9 mouse cellular contexts compared by ENCODE assay signal in genomic region chr9:107246170-107246569, GRCm38 (mm10). TPM values are rescaled to one million over a fixed set of nuclear protein-coding genes. Genes with fewer than 3 reads are reported as not detected.
DNase-seq lines count a peak whose midpoint lies in the region; ATAC-seq and TF ChIP-seq lines count a peak whose summit lies in the region.
"Had no signal": no experiment of that assay in that cellular context is flagged by ENCODE, and none has a peak within 500 bp of the region (broad histone marks: within the 10 kb centered on the region; RNA-seq: fewer than 3 reads in every experiment).

No protein-coding gene starts in this region.

- H3K36me3 ChIP-seq in heart, postnatal 0 days (replicated peaks; ENCODE audit: control insufficient read depth, insufficient read depth, low read length), result no peaks in the 10 kb centered on the region
- no peaks in the 10 kb centered on the region for H3K36me3 ChIP-seq in ES-Bruce4 (ENCODE audit: control insufficient read depth, insufficient read depth, low read length, poor library complexity, severe bottlenecking)

- TF ChIP-seq EP300 in heart, postnatal 0 days (IDR thresholded peaks at IDR 0.05; ENCODE audit: low read depth), result no peak
- no peak for TF ChIP-seq EP300 in ES-Bruce4 (IDR thresholded peaks at IDR 0.05; ENCODE audit: insufficient read depth, low read depth, low read length)

- no peak for DNase-seq in heart, postnatal 0 days (ENCODE audit: low spot score)
- DNase-seq in heart, adult 9 months (ENCODE audit: low spot score in 2 of 2), result no peak
- DNase-seq in 416B (ENCODE audit: low read depth), result peak; percentile 69
- no peak for DNase-seq in right cerebral cortex, adult 18-20 months
- DNase-seq in layer of hippocampus, adult 8-10 months (ENCODE audit: low spot score in 2 of 2), result no peak
- no peak for DNase-seq in left cerebral cortex, postnatal 36 days (ENCODE audit: low spot score in 2 of 2)

- H3K4me2 ChIP-seq in heart, postnatal 0 days (ENCODE audit: low read depth, low read length), result no peak overlapping the region

- peaks cover 9% of the 10 kb centered on the region; the same call in 1 of the 2 replicates for H3K27me3 ChIP-seq in heart, postnatal 0 days (ENCODE audit: control insufficient read depth, insufficient read depth, low read length)
- no peaks in the 10 kb centered on the region for H3K27me3 ChIP-seq in ES-Bruce4 (ENCODE audit: control insufficient read depth, insufficient read depth, low read length, poor library complexity, severe bottlenecking)

- 56% methylated on average over 4 of the region's 4 CpGs for WGBS in heart, postnatal 0 days

- TF ChIP-seq POLR2A in ES-Bruce4 (IDR thresholded peaks at IDR 0.05; ENCODE audit: insufficient read depth, low read length), result no peak

- no peaks in the 10 kb centered on the region for H3K9me3 ChIP-seq in heart, postnatal 0 days (replicated peaks; ENCODE audit: control insufficient read depth, low read length)
- no peaks in the 10 kb centered on the region for H3K9me3 ChIP-seq in ES-Bruce4 (replicated peaks; ENCODE audit: control insufficient read depth, insufficient read depth, low read length, poor library complexity, severe bottlenecking)
- H3K9me3 ChIP-seq: megakaryocyte, embryonic 14.5 days had no signal

- ATAC-seq in heart, postnatal 0 days (ENCODE audit: insufficient read depth, low read depth), result no peak
- peak; percentile 73 for ATAC-seq in inflammation-experienced regulatory T-cells, adult 6 months

- H3K4me3 ChIP-seq in heart, postnatal 0 days (ENCODE audit: low read depth, low read length), result no peak overlapping the region
- no peak overlapping the region for H3K4me3 ChIP-seq in ES-Bruce4 (ENCODE audit: low read depth, low read length)
- H3K4me3 ChIP-seq: megakaryocyte, embryonic 14.5 days had no signal

- H3K4me1 ChIP-seq in heart, postnatal 0 days (ENCODE audit: control insufficient read depth, insufficient read depth), result no peaks in the 10 kb centered on the region
- H3K4me1 ChIP-seq in ES-Bruce4 (ENCODE audit: control insufficient read depth, insufficient read depth, low read length), result no peaks in the 10 kb centered on the region

- no peak overlapping the region for H3K27ac ChIP-seq in heart, postnatal 0 days (ENCODE audit: low read depth)
- H3K27ac ChIP-seq in ES-Bruce4 (ENCODE audit: insufficient read depth, low read length), result no peak overlapping the region

- intact Hi-C loops in left cerebral cortex, postnatal 36 days (cut with DNase I), result loop anchor here (5.0 kb wide), 1 partner anchor 46 kb away; no protein-coding TSS in a partner anchor

- H3K9ac ChIP-seq in heart, postnatal 0 days (replicated peaks; ENCODE audit: low read depth, low read length), result no peak overlapping the region
- H3K9ac ChIP-seq in ES-Bruce4 (ENCODE audit: low read depth, poor library complexity, severe bottlenecking), result no peak overlapping the region

- TF ChIP-seq CTCF in heart, postnatal 0 days (IDR thresholded peaks at IDR 0.05; ENCODE audit: low read depth), result peak; percentile 55
- TF ChIP-seq CTCF in ES-Bruce4 (IDR thresholded peaks at IDR 0.05; ENCODE audit: low read depth, low read length), result peak; percentile 60

RNA-seq across cellular contexts. Expression of gene Dock3, which starts 14.5 kb away (rescaled TPM):
- 0.08 and 11.6 TPM in 2 replicates for total RNA-seq in heart, postnatal 0 days (2014; rRNA removed; ENCODE audit: low replicate concordance)
- 0.16 and 0.21 TPM in 2 replicates for polyA plus RNA-seq in heart, postnatal 0 days (2015; fragmentation: Nextera tagmentation; extraction: Ambion mirVana)
- 4.5 and 6.3 TPM in 2 replicates for polyA plus RNA-seq in ES-Bruce4 (2011; ENCODE audit: insufficient read depth, insufficient read length, low read depth, missing spikeins)
- polyA plus RNA-seq in inflammation-experienced regulatory T-cells, adult 6 months (2017; shearing (Covaris generic)), result not detected
- 100 to 1,000 TPM; 105 to 129 (median 117) TPM for total RNA-seq in layer of hippocampus, adult 8-10 months (2022)
- total RNA-seq in left cerebral cortex, postnatal 36 days (2021), result 100 to 1,000 TPM; 209 to 235 TPM

RNA-seq across cellular contexts. Expression of gene Mapkapk3, which starts 43.5 kb away (rescaled TPM):
- 14.8 and 24.0 TPM in 2 replicates for total RNA-seq in heart, postnatal 0 days (2014; rRNA removed; ENCODE audit: low replicate concordance)
- 13.0 and 15.1 TPM in 2 replicates for polyA plus RNA-seq in heart, postnatal 0 days (2015; fragmentation: Nextera tagmentation; extraction: Ambion mirVana)
- polyA plus RNA-seq in ES-Bruce4 (2011; ENCODE audit: insufficient read depth, insufficient read length, low read depth, missing spikeins), result 71.8 and 74.9 TPM in 2 replicates
- 10 to 100 TPM; 53.9 to 59.6 (median 59.2) TPM for polyA plus RNA-seq in inflammation-experienced regulatory T-cells, adult 6 months (2017; shearing (Covaris generic))
- total RNA-seq in layer of hippocampus, adult 8-10 months (2022), result 1 to 10 TPM; 1.9 to 5.1 (median 3.4) TPM
- 1 to 10 TPM; 2.9 to 4.5 TPM for total RNA-seq in left cerebral cortex, postnatal 36 days (2021)

RNA-seq across cellular contexts. Expression of gene Cish, which starts 49.7 kb away (rescaled TPM):
- 44.8 and 62.6 TPM in 2 replicates for total RNA-seq in heart, postnatal 0 days (2014; rRNA removed; ENCODE audit: low replicate concordance)
- 136 and 149 TPM in 2 replicates for polyA plus RNA-seq in heart, postnatal 0 days (2015; fragmentation: Nextera tagmentation; extraction: Ambion mirVana)
- polyA plus RNA-seq in ES-Bruce4 (2011; ENCODE audit: insufficient read depth, insufficient read length, low read depth, missing spikeins), result 12.6 and 13.7 TPM in 2 replicates
- polyA plus RNA-seq in inflammation-experienced regulatory T-cells, adult 6 months (2017; shearing (Covaris generic)), result 100 to 1,000 TPM in 2 of 3 experiments, 10 to 100 TPM in 1; 85.4 to 124 (median 100) TPM
- 1 to 10 TPM; 2.1 to 6.1 (median 2.9) TPM for total RNA-seq in layer of hippocampus, adult 8-10 months (2022)
- 10 to 100 TPM in 1 of 2 experiments, 1 to 10 TPM in 1; 4.8 to 11.0 TPM for total RNA-seq in left cerebral cortex, postnatal 36 days (2021)
